Mouse (Mus musculus) right cerebral cortex, postnatal 14 days (tissue): ENCODE measurements at regions not wholly inside any gene's neighbourhood (a gene's known extent, or its start where the extent isn't known, plus 50 kb on each side); places are given as distances from the start of the nearest gene placed in this dataset.

Experiments used
- DNase-seq: peaks from one replicate; pipeline ENCODE4 v3.0.0; 2022

DNA sequence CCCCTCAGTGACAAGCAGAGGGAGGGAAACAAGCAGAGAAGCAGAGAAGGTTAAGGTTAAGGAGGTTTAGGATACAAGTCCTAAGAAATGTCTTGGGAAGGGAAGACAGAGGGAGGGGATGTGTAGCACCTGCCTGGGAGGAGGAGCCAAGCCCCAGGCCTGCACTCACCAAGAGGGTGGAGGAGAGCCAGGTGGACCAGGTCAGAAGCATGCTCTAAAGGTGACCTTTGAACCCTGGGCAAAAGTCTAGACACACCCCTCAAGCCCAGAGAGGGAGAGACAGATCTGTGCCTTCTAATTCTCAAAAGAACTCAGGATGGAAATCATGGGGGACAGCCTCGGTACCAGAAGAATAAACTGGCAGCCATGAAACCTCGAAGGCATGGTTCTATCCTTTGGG lies 54.4 kb upstream of the Calm2 start:
- no peak for DNase-seq

DNA sequence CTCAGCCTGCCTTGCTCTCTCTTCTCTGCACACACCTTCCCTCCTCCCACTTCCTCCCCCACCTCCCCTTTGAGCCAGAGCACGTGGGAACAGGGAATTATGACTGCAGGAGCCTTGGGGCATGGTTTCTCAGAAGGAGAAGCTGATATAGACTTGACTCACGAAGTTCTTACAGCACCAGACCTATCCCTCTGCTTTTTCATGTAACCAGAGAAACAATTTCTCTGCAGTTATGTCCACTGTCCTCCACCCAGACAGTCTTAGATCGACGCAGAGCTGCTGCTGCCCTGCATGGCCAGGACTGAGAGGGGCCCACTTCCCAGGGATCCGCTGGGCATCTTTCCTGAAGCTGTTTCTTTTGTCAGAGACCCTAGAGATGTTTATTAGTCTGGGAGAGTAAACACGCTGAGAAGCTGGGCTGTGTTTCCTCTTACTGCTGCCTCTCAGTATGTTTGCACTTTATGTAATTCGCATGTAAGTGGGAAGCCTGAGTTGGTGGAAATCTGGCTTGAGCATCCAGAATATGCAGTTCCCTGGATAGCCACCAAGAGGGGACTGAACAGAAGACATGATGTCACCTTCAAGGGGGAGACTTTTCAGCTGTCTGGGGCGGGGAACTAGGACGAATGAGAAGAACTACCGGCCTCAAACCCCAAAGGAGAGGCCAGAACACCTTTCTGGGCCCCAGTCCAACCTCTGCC lies 55.1 kb upstream of the Calm2 start:
- peak; percentile 28 for DNase-seq

- no peak for DNase-seq
Measured at GRCm38 (mm10) chr17:87502388-87503369, 55.9 kb upstream of the Calm2 start.

- DNase-seq, result no peak
Measured at GRCm38 (mm10) chr17:87503491-87503890, 56.8 kb upstream of the Calm2 start.

DNA sequence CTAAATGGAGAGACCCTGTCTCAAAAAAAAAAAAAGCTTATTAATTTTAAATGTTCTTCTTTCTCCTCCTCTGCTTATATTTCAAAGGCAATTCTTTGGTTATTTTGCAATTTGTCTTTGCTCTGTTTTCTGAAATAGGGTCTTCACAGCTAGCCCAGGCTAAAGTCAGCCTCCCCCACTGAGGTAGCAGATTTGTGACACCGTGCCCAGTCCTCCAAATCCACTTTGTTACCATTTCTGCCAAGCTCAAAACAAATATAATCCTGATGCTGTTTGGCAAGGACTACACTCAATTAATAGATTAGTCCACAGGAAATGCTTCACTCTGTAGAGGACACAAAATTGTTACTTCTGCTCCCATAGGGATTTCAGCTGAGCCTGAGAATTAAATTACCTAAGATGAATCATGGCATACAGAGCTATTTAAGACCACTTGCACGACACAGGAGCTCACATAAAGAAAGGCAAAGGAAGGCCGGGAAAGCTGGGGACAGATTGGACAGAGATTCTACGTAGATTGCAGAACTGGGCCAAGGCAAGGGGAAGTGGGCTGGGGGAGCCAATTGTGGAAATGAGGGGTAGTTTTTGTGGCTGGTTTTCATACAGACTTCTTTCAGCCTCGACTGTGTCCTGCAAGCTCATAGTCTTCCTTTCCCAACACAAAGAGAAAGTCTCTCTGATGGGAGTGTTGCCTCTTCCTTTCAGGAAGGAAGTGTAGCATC lies 58.4 kb upstream of the Calm2 start:
- no peak for DNase-seq

DNA sequence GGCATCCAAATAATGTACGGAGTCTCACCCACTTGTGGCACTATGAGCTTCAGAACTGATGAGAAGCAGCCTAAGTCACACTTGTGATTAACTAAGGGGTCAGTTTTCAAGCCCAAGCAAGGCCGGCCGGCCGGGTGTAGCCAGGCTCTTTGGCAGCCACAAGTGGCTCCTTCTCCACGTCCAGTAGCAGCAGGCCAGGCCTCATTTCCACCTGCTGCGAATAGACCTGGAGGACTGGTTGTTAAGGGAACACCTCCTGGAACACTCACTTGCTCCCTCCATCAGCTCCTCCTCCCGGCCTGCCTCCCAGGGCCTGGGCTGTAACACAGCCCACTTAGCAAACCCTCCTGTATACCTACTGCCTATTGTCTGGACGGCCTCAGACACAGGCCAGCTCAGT lies 61.1 kb upstream of the Calm2 start:
- no peak for DNase-seq

DNA sequence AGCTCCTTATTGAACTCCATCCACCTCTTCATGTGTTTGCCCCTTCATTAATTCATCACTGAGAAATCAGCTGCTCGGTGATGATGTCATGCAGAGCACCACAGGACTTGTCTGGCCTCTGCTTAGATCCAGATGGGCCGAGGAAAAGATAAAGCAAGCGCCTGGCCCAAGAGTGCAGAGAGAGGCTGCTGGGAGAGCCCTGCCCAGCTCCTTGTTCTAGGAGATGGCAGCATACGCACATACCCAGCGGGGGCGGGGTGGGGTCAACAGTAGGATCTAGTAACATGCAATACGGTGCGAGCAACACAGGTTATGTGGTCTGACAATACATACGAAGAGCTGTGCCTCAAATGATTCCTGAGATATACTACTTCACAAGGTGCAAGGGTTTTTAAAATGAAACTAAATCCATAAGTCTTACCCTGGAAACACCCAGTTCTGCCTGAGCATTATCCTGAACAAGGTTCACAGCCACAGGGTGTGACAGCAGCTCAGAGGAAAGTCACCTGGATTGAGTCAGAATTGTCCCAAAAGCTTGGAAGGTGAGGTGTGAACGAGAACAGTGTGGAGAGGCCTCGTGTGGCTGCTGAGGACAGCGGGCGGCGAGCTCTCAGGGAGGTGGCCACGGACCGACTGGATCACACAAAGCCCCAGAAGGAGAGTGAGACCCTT lies 62.0 kb upstream of the Calm2 start:
- DNase-seq, result no peak

- no peak for DNase-seq
Measured at GRCm38 (mm10) chr17:87512000-87512611, 65.4 kb upstream of the Calm2 start.

DNA sequence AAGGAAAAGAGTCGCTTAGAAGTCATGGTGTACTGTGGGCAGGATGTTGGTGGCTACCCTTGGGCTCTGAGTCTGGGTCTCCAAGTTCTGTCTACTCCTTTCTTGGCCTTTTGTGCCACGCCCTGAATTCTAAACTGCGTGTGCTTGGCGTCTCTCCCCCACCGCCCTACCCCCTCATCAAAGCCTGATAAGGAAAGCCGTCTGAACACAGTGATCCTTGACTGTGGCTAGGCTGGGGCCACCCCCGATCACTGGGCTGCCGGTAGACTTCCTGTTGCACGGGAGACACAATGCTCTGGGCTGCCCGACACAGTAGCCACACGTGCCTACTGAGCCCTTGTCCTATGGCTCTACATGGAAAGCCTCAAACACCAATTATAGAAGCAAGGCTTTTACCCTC lies 67.1 kb upstream of the Calm2 start:
- no peak for DNase-seq

DNA sequence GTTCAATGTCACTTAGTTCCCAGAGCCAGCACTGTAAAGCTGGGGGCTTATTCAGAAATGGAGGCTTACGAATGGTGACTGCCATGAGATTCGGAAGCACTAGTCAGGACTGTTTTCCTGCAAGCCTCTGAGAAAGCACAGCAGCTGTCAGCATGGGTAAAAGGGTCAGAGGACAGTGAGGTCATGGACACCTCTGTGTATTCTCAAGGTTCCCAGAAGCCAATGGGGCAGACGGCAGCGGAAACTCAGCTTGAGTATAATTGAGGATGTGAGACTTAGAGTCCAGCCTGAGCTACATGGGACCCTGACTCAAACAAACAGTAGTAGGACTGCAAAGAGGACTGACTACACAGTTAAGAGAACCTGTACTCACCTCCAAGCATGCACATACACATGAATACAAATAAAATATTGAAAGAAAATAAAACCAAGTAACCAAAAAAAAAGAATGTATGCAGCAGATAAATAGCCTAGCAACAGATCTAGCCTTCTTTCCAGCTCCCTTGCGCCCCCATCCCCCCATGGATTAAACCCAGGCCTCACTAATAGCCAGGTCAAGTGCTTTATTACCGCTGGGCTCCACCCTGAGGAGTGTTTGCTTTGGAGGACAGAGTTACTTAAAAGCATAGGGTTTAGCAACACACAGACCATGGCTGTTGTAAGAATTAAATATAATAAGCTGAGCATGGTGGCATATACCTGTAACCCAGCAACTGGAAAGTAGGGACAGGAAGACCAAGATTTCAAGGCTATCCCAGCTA lies 67.8 kb upstream of the Calm2 start:
- DNase-seq, result no peak

DNA sequence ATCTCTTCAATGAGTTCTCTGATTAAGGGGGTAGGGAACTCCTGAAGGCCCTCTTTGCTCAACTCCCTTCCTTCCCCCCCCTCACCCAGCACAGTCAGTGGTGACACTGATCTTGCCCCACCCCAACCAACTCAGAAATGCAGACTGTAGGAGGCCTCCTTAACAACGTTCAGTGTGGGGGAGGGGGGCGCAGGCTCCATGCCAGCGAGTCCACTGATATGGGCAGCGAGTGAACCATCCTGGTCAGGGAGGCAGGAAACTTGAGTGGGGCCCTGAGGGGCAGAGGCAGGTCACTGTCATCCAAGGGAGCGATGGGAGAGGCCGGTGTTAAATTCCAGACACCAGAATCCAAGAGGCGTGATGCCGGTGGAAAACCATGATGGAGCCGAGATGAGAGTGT lies 70.5 kb upstream of the Calm2 start:
- no peak for DNase-seq

DNA sequence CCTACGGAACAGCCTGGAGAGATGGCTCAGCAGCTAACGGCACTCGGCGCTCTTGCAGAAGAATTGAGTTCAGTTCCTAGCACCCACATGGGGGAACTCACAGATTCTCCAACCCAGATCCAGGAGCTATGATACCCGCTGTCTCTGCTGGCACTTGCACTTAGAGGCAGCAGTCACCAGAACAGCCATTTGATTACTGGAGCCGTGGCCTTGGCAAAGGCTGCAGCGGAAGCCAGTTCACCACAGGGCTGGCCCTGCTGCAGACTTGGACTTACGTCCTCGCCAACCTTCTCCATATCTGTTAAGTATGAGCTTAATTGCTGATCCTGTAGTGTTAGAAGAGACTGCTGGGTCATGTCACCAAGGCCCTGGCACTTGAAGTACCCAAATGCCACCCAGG lies 72.7 kb upstream of the Calm2 start:
- DNase-seq, result no peak

- no peak for DNase-seq
Measured at GRCm38 (mm10) chr17:87520841-87521240, 74.1 kb upstream of the Calm2 start.

DNA sequence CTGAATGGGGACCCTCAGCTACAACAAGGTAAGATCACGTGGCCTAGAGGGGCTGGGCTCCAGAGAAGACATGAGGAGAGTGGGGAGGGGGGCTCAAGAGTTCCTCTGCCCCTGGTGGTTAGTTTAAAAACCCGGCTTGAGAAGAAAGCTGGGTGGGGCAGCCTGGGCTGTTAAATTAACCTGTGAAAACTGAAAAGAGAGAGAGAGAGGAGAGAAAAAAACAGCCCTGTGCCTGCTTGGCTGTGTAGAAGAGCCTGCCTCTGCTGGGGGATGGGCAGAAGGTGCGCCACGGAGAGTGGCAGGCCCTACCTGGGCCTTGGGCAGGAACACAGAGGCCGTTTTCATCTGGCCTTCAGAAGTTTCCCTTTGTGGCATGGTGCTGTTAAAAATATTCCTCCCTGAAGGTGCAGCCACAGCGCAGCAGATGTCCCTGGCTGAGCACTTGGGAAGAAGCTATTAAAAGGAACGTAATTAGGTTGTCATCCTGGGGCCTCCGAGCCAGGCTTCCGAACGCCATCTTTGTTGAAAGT lies 75.0 kb upstream of the Calm2 start:
- peak; percentile 13 for DNase-seq

GRCm38 (mm10) chr17:87522500-87523091 lies 75.9 kb upstream of the Calm2 start:
- DNase-seq, result no peak

- DNase-seq, result no peak
Measured at GRCm38 (mm10) chr17:87523643-87524042, 76.9 kb upstream of the Calm2 start.

DNA sequence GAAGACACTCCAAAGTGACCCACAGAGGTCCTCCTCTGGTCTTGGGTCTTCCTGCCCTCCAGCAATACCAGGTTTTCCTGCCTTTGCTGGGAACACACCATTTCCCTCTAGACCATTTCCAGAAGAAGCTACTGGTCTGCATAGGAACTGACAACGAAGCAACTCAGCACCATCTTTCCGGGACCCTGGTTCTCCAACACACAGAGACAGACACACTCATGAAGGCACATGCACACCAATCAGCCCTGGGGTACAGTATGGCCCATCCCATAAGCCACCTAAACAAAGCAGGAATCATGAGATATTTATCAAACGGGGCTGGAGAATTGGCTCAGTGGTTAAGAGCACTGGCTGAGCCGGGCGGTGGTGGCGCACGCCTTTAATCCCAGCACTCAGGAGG lies 80.4 kb upstream of the Calm2 start:
- no peak for DNase-seq

DNA sequence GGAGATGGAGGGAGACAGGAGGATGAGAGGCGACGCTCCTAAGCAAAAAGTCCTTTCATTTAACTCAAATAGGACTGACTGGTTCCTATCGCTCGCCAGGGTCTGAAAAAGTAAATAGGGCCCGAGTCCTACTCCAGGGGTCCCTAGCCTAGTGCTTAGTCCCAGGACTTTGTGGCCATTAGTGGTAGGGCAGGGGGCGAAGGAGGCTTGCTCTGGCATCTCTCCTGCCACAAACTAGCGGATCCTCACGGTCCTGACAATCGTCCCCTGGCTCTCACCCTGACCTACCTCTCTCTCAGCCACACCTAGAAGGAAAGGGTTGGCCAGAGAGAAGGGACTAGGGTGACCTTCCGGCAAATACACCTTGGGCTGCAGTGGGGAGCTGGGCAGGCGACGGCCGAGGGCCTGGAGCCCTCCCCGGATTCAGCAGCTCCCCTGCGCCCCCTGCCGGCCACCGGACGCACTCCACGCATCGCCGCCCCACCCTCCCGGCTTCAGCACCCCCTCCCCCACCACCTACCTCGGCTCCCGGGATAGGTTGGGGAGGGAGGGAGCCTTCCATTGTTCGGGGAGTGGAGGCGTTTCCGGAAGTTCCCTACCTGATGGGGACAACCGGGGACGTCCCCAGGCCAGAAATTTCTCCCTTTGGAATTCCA lies 83.6 kb upstream of the Calm2 start:
- DNase-seq, result peak; percentile 89

- no peak for DNase-seq
Measured at GRCm38 (mm10) chr17:87530818-87531410, 84.2 kb upstream of the Calm2 start.
